Mouse (Mus musculus) urinary bladder, postnatal 4 days (tissue): ENCODE data around the gene Gapvd1.
"Not testable (repeated sequence)": the region's sequence is repeated elsewhere in the genome, so short reads cannot be mapped to it uniquely, and the experiment has no call there.

Experiments used
- DNase-seq, 2 experiments: peaks; one replicate each; pipeline ENCODE4 v3.0.0; 2021 to 2022; ENCODE audit warnings: low spot score in 2 of 2

Gapvd1 gene

DNA sequence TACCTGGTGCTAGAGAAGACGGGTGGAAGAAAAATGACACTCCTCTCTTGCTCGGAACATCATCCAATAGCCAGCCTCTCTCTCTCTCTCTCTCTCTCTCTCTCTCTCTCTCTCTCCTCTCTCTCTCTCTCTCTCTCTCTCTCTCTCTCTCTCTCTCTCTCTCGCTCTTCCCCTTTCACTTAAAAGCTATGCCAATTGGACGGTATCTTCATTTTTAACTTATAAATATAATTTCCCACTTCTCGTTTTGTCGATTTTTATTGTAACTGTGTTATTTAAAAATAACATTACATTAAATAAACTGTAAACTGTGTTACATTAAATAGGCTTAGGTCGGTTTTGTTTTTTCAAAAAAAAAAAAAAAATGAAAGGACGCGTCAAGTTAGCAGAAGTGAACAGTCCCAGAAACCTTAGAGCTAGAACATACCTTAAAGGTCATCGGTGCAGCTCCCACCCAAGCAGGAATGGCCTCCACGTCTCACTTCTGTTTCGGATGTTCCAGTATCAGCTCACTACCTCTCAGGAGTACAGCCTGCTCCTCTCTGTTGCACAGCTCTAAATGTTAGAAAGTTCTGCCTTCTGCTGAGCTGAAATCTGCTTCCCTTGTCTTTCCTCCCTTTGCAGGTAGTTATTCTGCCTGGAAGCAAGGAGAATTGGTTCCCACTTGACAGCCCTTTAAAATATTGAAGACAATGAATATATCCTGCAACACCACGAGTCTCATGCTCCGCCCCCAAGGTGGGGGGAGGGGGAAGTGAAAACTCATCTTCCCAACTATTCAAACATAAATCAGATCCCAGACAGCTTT lies at the start of gene Gapvd1:
Gene Gapvd1 (minus strand): TSS at position 682 of the 808 bp plus-strand sequence.
- no peak for DNase-seq

DNA sequence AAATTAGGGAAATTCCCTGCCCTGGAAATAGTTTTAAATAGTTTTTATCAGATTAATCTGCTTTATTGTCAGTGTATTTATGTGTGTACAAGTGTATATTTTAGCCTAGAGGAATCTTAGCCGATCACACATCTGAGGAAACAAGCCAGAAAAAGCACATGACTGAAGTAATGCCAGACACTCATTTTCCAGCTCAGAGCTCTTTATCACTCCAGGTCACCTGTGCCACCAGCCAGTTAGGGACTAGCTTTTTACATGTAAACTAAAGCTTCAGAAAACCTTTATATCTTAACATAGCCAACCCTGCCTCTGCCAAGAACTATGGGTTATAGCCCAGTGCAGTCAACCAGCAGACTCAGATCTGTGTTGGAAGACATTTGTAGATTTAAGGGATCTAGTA lies 49.8 kb upstream of the Gapvd1 start:
- DNase-seq, result no peak

DNA sequence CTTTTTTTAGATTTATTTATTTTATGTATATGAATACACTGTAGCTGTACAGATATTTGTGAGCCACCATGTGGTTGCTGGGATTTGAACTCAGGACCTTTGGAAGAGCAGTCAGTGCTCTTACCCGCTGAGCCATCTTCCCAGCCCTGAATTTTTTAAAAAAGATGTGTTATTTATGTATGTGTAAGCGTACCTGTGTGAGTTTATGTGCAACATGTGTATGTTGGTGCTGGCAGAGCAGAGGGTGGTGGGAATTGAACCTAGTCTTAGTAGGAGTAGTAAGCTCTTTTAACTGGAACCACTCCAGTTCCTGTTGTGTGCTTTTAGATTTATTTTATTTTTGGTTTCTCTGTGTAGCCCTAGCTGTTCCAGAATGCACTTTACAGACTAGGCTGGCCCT lies 49.1 kb upstream of the Gapvd1 start:
- no peak for DNase-seq

DNA sequence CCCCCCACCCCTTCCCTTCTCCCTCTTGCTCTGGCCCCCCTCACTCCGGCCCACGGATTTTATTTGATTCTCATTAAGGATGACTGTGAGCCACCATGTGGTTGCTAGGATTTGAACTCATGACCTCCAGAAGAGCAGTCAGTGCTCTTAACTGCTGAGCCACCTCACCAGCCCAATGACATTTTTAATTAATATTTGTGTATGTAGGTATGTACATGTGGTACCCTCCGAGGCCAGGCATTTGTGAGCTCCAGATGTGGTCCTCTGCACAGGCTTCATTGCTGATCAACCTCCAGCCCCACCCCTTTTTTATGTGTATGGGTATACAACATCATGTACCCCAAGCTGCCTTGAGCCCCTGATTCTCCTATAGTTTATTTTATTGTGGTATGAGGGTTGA lies 48.7 kb upstream of the Gapvd1 start:
- DNase-seq, result no peak

DNA sequence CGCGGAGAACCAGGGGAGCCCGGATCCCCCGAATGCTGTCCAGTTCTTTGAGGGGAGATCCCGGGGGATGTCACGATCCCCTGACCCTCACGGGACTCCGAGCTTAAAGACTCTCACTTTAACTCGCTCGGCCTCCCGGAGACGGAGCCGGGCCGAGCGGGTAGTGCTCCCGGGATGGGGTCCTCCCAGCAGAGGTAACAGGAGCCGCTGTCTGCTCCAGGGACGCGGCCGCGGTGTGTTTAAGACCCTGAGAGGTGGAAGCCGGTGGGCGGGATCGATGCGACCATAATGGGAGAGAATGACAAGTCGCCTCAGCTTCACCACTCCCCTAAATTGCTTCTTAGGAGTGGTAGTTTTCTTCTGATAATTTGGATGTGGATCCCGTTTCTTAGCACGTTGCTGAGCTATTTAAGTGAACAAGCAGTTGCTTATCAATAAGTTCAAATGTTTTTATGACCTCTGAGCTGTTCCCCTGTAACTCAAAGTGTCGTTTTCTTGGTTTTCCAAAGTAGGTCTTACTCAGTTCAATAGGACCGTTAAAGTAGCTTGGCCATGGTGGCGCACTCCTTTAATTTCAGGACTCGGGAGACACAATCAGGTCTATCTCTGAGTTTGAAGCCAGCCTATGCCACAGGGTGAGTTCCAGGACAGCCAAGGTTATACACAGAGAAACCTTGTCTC lies 47.7 kb upstream of the Gapvd1 start:
- peak in 1 of 2 experiments; percentile 29 for DNase-seq

DNA sequence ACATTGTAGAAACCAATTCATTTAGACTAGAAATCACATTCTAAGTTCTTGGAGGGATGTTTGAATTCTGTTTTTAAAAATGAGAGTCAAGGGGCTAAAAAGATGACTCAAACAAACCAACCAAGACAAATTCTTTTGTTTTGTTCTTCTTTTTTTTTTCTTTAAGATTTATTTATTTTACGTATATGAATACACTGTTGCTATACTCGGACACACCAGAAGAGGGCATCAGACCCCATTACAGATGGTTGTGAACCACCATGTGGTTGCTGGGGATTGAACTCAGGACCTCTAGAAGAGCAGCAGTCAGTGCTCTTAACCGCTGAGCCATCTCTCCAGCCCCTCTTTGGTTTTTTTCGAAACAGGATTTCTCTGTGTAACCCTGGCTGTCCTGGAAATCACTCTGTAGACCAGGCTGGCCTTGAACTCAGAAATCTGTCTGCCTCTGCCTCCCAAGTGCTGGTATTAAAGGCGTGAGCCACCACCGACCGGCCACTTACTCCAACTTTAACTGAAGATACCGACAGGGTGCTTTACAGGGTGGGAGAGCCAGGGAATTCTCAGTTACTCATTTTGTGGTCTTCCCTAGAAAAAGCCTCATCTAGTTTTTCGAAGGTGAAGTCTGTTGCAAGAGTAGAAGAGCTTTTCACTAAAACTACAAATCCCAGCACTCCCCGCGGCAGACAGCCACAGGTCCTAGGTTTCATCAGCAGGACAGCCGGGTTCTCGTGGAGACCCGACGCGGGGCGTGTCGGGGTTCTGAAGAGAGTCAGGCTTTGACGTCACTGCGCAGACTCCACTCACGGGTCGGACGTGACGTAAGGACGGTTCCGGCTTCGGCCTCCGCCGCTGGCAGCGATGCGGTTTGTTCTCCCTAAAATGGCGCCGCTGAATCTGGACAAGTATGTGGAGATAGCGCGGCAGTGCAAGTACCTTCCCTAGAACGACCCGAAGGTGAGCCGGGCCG lies 46.8 kb upstream of the Gapvd1 start:
- DNase-seq, result peak; percentile 95 to 97

DNA sequence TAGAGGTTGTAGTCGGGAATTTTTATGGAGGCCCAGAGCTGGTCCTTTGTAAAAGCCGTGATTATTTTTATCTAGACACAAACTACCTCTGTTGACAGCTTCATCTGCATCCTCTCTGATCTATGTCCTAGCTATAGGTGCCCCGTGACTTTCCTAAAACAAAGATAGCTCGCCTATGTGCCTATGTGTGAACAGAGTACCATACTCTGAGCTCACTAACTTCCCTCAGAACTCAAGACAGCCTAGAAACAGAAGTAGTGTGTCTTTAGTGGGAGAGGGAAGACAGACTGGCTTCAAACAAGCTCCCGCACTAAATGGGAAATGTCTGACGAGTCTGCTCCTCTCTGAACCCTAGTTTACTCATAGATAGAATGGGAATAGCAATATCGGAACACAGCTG lies 45.3 kb upstream of the Gapvd1 start:
- DNase-seq, result no peak

DNA sequence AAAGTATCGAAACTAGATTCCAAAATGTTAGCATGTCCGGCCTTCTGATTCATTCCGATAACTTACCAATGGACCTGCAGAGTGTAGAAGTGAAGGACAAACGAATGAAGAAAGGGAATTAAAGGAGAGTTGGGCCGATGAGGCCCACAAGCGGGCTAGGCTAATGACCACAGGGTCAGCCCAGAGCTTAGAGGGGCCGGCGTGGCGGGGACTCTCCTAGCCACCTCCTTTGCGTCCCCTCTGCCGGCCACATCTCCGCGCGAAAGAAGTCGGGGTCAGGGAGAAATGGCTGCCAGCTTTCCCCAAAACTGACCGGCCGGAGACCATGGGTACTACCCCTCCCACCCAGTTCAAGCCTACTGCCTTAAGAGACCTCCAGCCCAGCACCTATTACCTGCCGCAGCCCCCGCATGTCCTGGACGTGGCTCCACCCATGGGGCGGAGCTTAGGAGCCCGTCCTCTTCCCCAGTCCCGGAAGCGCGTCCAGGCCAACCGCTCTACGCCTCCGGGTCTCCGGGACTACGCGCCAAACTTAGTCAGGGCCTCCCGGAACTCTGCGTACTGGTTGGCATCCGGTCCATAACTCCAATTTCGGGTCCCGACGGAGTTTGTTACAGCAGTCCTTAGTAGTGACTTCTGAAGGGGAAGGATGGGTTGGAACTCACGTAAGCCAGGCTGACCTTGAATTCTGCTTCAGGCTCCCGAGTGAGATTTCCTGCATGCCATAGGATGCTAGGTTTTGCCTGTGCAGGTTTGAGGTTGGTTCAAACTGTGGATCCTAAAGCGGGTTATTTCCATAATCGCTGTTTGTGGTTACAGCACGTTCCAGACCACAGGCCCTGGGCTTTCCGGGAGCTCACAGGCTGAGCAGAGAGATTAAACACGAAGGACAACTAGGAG lies 44.6 kb upstream of the Gapvd1 start, which contains the start of gene Rabepk:
Gene Rabepk (minus strand): TSS at position 556 of the 900 bp plus-strand sequence.
- peak; percentile 75 to 83 for DNase-seq

DNA sequence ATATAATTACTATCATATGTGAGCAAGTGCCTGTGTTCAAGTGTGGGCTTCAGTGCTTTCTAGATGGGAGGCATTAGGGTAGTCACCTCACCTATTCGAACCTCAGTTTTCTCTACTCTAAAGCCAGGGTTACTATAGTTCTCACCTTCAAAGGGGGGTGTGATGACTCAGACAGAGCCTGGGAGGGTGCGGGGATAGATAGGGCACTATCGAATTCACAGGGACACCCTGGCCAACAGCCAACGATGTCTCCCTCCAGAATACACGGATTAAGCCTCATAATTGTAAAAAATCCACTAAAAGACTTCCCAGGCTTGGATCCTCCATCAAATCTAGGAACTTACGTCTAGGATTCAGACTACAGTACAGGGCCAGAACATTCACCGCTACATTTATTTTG lies 40.4 kb upstream of the Gapvd1 start:
- DNase-seq, result no peak

DNA sequence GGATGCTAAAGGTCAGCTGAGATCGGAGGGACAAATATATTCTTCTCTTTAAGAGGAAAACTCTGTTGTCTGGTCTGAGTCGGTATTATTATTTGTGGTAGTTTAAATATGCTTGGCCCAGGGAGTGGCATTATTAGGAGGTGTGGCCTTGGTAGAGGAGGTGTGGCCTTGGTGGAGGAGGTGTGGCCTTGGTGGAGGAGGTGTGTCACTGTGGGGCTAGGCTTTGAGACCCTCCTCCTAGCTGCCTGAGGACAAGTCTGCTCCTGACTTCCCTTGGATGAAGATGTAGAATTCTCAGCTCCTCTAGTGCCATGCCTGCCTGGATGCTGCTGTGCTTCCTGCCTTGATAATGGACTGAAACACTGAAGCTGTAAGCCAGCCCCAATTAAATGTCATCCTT lies 39.5 kb upstream of the Gapvd1 start:
- no peak for DNase-seq

DNA sequence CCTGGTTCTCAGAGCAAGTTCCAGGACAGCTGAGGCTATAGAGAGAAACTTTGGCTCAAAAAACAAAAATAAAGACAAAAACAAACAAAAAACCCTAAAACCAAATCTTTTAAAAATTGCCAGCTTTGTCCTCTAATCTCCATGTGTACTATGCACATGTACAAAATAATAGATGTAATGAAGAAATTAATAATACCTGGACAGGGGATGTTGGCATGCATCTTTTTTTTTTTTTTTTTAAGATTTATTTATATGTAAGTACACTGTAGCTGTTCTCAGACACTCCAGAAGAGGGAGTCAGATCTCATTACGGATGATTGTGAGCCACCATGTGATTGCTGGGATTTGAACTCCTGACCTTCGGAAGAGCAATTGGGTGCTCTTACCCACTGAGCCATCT lies 37.5 kb upstream of the Gapvd1 start:
- DNase-seq, result not testable (repeated sequence)

DNA sequence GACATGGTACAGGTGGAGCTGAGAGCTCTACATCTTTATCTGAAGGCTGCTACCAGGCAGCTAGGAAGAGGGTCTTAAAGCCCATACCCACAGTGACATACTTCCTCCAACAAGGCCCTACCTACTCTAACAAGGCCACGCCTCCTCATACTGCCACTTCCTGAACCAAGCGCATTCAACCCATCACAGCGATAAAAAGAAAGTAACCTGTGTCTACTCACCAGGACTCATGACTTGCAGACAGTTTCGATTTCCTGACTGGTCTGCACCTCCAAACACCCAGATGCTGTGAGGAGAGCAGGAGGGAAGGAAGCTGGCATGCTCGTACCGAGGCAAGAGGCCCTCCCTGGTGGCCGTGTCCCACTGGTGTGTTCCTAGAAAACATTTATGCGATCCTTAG lies 35.2 kb upstream of the Gapvd1 start:
- no peak for DNase-seq

DNA sequence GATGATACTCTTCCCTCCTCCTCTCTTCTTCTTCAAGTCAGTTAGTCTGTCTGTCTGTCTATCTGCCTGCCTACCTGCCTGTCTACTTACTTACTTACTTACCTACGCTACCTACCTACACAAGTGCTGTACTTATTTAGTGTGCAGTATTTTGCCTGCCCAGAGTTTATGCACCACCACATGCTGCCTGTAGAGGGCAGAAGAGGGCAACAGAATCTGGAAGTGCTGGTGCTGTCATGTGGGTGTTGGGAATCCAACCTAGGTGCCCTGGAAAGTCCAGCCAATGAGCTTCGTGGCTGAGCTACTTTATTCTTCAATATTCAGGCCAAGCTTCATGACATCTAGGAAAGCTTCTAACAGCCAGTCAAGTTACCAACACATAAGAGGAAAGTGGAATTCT lies 29.1 kb upstream of the Gapvd1 start:
- DNase-seq, result no peak

DNA sequence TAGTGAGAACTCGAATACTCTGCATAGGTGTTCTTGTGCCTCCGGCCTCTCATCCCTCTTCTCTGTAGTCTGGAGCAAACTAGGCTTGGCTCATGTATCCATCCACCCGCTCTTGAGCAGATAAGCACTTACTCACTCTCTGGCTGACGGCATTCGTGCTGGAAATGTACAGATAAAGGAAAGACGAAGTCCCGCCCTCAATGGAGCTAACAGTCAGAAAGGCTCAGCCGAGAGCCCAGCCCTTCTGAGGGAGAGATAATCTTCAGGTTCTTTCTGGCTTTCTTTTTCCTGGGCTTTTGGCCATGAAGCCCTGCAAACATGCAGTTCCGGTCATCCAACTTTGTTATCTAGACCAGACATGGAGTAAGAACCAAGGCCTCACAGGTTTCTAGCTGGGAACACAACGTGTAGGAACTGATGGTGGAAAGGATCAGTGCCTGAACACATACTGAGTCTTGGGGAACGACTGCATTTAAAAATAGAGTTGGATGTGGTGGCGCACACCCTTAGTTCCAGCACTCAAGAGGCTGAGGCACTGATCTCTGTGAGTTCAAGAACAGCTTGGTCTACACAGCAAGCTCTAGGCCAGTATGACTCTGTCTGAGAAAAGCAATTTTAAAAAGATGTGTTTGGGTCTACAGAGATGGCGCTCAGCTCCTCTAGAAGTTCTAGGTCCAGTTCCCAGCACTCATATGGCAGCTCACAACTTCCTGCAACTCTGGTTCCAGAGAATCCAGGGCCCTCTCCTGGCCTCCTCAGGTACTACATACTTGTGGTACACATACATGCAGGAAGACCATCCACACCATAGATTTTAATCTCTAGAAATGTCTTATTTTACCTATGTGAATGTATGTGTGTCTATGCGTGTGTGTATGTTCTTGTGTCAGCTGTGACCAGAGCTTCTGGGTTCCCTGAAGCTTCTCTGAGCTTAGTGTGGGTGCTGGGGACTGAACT lies 28.3 kb upstream of the Gapvd1 start:
- DNase-seq, result no peak

DNA sequence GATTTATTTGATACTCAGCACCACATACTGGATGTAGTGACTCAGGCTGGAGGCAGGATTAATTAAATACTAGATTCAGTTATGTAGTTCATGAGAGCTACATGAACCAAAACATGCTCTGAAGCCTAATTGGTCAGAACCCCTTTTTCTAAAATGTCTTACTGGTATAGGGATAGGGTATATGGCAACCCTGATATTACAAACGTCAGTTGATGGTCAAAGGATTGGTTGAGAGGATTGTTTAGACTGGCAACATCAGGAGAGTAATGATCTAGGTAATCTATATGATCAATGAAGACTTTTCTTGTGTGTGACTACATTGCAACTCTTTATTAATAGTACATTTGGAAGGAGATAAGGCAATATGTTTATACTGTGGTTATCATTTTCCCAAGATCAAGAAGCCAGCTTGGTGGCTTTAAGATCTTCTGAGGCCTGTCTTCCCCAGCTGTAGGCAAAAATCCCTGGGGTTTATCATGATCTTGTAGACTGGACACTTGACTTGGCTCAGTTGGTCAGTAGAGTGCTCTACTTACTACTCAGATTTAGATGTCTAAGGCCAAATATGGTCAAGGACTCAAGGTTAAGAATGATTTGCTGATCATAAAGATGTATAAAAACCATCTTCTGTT lies 22.3 kb upstream of the Gapvd1 start:
- no peak for DNase-seq

DNA sequence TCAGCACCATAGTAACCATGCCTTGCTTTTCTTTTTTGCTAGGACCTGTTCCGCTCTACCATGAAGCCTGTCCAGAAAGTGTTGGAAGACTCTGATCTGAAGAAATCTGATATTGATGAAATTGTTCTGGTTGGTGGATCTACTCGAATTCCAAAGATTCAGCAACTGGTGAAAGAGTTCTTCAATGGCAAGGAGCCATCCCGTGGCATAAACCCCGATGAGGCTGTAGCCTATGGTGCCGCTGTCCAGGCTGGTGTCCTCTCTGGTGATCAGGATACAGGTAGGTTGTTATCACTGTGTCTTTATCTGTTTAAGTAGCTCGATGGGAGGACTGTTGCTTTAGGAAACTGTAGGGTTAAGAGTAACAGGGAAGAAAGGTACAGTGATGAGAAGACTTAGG lies 19.5 kb upstream of the Gapvd1 start:
- DNase-seq, result no peak

DNA sequence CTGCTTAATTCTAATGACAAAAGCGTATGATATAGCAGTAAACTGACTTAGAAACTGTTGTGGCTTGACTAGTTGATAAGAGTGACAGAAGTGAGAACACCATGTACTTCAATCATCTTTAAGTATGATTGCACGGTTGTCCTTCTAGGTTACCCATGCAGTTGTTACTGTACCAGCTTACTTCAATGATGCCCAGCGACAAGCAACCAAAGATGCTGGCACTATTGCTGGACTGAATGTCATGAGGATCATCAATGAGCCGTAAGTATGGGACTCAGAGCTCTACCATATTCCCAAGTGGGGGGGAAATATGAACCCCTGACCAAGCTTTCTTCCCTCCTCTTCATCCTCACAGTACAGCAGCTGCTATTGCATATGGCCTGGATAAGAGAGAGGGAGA lies 18.6 kb upstream of the Gapvd1 start:
- no peak for DNase-seq

DNA sequence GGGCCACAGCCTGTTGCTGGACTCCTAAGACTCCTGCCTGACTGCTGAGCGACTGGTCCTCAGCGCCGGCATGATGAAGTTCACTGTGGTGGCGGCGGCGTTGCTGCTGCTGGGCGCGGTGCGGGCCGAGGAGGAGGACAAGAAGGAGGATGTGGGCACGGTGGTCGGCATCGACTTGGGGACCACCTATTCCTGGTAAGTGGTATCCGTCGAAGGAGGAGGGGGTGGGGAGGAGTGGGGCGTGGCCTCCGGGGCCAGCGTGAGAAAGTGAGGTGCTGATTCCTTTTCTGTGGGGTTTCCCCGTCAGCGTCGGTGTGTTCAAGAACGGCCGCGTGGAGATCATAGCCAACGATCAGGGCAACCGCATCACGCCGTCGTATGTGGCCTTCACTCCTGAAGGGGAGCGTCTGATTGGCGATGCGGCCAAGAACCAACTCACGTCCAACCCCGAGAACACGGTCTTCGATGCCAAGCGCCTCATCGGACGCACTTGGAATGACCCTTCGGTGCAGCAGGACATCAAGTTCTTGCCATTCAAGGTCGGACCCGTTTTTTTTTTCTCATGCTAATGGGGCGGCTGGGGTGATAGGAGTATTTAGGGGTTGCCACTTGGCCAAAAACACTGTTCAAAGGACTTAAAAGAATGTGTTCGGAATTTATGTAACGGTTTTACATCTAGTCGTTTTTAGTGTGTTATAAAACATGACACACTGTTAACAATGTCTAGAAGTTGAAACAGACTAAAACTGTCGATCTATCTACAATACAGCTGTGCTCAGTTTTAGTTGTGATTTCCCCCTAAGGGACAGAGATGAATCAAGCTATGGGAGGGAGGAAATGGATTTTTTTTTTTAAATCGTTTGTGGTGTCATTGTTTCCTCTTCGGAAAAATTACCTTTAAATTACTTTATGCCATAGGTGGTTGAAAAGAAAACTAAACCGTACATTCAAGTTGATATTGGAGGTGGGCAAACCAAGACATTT lies 17.5 kb upstream of the Gapvd1 start:
- no peak for DNase-seq
